Mouse (Mus musculus): Measurements from ENCODE around the gene Olfr955.

GRCm38 (mm10) chr9:39515531-39515930, 43.8 kb upstream of the Olfr955 start, which contains the start of gene Olfr957:
- no peak for TF ChIP-seq CTCF (IDR thresholded peaks at IDR 0.05)
- TF ChIP-seq EP300 (IDR thresholded peaks at IDR 0.05): no peak
